Mouse (Mus musculus): ENCODE results near the gene Tmco4. TPM values are rescaled to one million over a fixed set of nuclear protein-coding genes. Genes with fewer than 3 reads are reported as not detected.

Tmco4 gene
- polyA plus RNA-seq, 1 experiment from 2014 or later: 6.3 TPM

GRCm38 (mm10) chr4:139019413-139019812, 46.7 kb downstream of the Tmco4 start:
- Histone ChIP-seq H3K27ac (ENCODE audit: low read length) (no peak overlapping the region), H3K9me3 (ENCODE audit: control insufficient read depth, low read length) (no peaks in the 10 kb centered on the region), H3K4me1 (replicated peaks; ENCODE audit: control insufficient read depth, insufficient read depth, low read length) (no peaks in the 10 kb centered on the region), H3K36me3 (ENCODE audit: control insufficient read depth, insufficient read depth, low read length) (no peaks in the 10 kb centered on the region), H3K27me3 (ENCODE audit: control insufficient read depth, insufficient read depth, low read depth, low read length) (no peaks in the 10 kb centered on the region), H3K4me3 (ENCODE audit: low read length) (no peak overlapping the region), H3K9ac (ENCODE audit: low read length) (no peak overlapping the region), H3K4me2 (ENCODE audit: low read depth, low read length) (no peak overlapping the region)
- ATAC-seq (ENCODE audit: low read depth): no peak
- WGBS: 51% methylated on average over 13 of the region's 13 CpGs

- no peaks in the 10 kb centered on the region for H3K9me3 ChIP-seq (ENCODE audit: control insufficient read depth, low read length)
- ATAC-seq (ENCODE audit: low read depth): no peak
- H3K4me3 ChIP-seq (ENCODE audit: low read length): no peak overlapping the region
- no peak overlapping the region for H3K27ac ChIP-seq (ENCODE audit: low read length)
- H3K36me3 ChIP-seq (ENCODE audit: control insufficient read depth, insufficient read depth, low read length): no peaks in the 10 kb centered on the region
- H3K4me2 ChIP-seq (ENCODE audit: low read depth, low read length): no peak overlapping the region
- no peaks in the 10 kb centered on the region for H3K4me1 ChIP-seq (replicated peaks; ENCODE audit: control insufficient read depth, insufficient read depth, low read length)
- no peaks in the 10 kb centered on the region for H3K27me3 ChIP-seq (ENCODE audit: control insufficient read depth, insufficient read depth, low read depth, low read length)
- H3K9ac ChIP-seq (ENCODE audit: low read length): no peak overlapping the region
- 64% methylated on average over 3 of the region's 3 CpGs for WGBS
Measured at GRCm38 (mm10) chr4:139020385-139020784, 47.7 kb downstream of the Tmco4 start.

GRCm38 (mm10) chr4:139024379-139024778, 51.7 kb downstream of the Tmco4 start:
- H3K4me3 ChIP-seq (ENCODE audit: low read length): no peak overlapping the region
- no peaks in the 10 kb centered on the region for H3K27me3 ChIP-seq (ENCODE audit: control insufficient read depth, insufficient read depth, low read depth, low read length)
- H3K4me2 ChIP-seq (ENCODE audit: low read depth, low read length): no peak overlapping the region
- H3K36me3 ChIP-seq (ENCODE audit: control insufficient read depth, insufficient read depth, low read length): no peaks in the 10 kb centered on the region
- ATAC-seq (ENCODE audit: low read depth): no peak
- no peaks in the 10 kb centered on the region for H3K9me3 ChIP-seq (ENCODE audit: control insufficient read depth, low read length)
- H3K27ac ChIP-seq (ENCODE audit: low read length): no peak overlapping the region
- 26% methylated on average over 2 of the region's 2 CpGs for WGBS
- no peak overlapping the region for H3K9ac ChIP-seq (ENCODE audit: low read length)
- no peaks in the 10 kb centered on the region for H3K4me1 ChIP-seq (replicated peaks; ENCODE audit: control insufficient read depth, insufficient read depth, low read length)

GRCm38 (mm10) chr4:139030675-139031074, 58.0 kb downstream of the Tmco4 start:
- WGBS: 45% methylated on average over 6 of the region's 6 CpGs
- no peak overlapping the region for H3K27ac ChIP-seq (ENCODE audit: low read length)
- no peak overlapping the region for H3K4me3 ChIP-seq (ENCODE audit: low read length)

GRCm38 (mm10) chr4:139032521-139032920, 59.8 kb downstream of the Tmco4 start:
- no peak overlapping the region for H3K4me2 ChIP-seq (ENCODE audit: low read depth, low read length)
- ATAC-seq (ENCODE audit: low read depth): no peak
- no peaks in the 10 kb centered on the region for H3K9me3 ChIP-seq (ENCODE audit: control insufficient read depth, low read length)
- H3K4me1 ChIP-seq (replicated peaks; ENCODE audit: control insufficient read depth, insufficient read depth, low read length): peaks cover under 1% of the 10 kb centered on the region; the same call in 1 of the 2 replicates
- no peak overlapping the region for H3K9ac ChIP-seq (ENCODE audit: low read length)
- no peaks in the 10 kb centered on the region for H3K36me3 ChIP-seq (ENCODE audit: control insufficient read depth, insufficient read depth, low read length)
- no peak overlapping the region for H3K4me3 ChIP-seq (ENCODE audit: low read length)
- no peaks in the 10 kb centered on the region for H3K27me3 ChIP-seq (ENCODE audit: control insufficient read depth, insufficient read depth, low read depth, low read length)
- H3K27ac ChIP-seq (ENCODE audit: low read length): no peak overlapping the region
- WGBS: 78% methylated on average over 12 of the region's 12 CpGs

More at GRCm38 (mm10) chr4:139030675-139031074, 58.0 kb downstream of the Tmco4 start:
- Histone ChIP-seq H3K4me1 (replicated peaks; ENCODE audit: control insufficient read depth, insufficient read depth, low read length) (no peaks in the 10 kb centered on the region), H3K9ac (ENCODE audit: low read length) (no peak overlapping the region), H3K9me3 (ENCODE audit: control insufficient read depth, low read length) (no peaks in the 10 kb centered on the region), H3K36me3 (ENCODE audit: control insufficient read depth, insufficient read depth, low read length) (no peaks in the 10 kb centered on the region), H3K4me2 (ENCODE audit: low read depth, low read length) (no peak overlapping the region), H3K27me3 (ENCODE audit: control insufficient read depth, insufficient read depth, low read depth, low read length) (no peaks in the 10 kb centered on the region)
- ATAC-seq (ENCODE audit: low read depth): no peak

GRCm38 (mm10) chr4:139033263-139034009, 60.7 kb downstream of the Tmco4 start:
- Histone ChIP-seq H3K27me3 (ENCODE audit: control insufficient read depth, insufficient read depth, low read depth, low read length) (no peaks in the 10 kb centered on the region), H3K36me3 (ENCODE audit: control insufficient read depth, insufficient read depth, low read length) (no peaks in the 10 kb centered on the region), H3K9me3 (ENCODE audit: control insufficient read depth, low read length) (no peaks in the 10 kb centered on the region), H3K27ac (ENCODE audit: low read length) (no peak overlapping the region), H3K4me2 (ENCODE audit: low read depth, low read length) (no peak overlapping the region), H3K9ac (ENCODE audit: low read length) (no peak overlapping the region), H3K4me3 (ENCODE audit: low read length) (no peak overlapping the region), H3K4me1 (replicated peaks; ENCODE audit: control insufficient read depth, insufficient read depth, low read length) (peaks cover 10% of the 10 kb centered on the region)
- WGBS: 77% methylated on average over 11 of the region's 11 CpGs
- no peak for ATAC-seq (ENCODE audit: low read depth)

GRCm38 (mm10) chr4:139034010-139034367, 61.3 kb downstream of the Tmco4 start:
- Histone ChIP-seq H3K27me3 (ENCODE audit: control insufficient read depth, insufficient read depth, low read depth, low read length) (no peaks in the 10 kb centered on the region), H3K27ac (ENCODE audit: low read length) (no peak overlapping the region), H3K4me2 (ENCODE audit: low read depth, low read length) (no peak overlapping the region), H3K9me3 (ENCODE audit: control insufficient read depth, low read length) (no peaks in the 10 kb centered on the region), H3K4me3 (ENCODE audit: low read length) (no peak overlapping the region), H3K4me1 (replicated peaks; ENCODE audit: control insufficient read depth, insufficient read depth, low read length) (peaks cover 10% of the 10 kb centered on the region), H3K36me3 (ENCODE audit: control insufficient read depth, insufficient read depth, low read length) (no peaks in the 10 kb centered on the region), H3K9ac (ENCODE audit: low read length) (no peak overlapping the region)
- no peak for ATAC-seq (ENCODE audit: low read depth)
- WGBS: 69% methylated on average over 8 of the region's 8 CpGs

- Histone ChIP-seq H3K4me3 (ENCODE audit: low read length) (no peak overlapping the region), H3K4me2 (ENCODE audit: low read depth, low read length) (no peak overlapping the region), H3K27ac (ENCODE audit: low read length) (no peak overlapping the region), H3K9me3 (ENCODE audit: control insufficient read depth, low read length) (no peaks in the 10 kb centered on the region), H3K36me3 (ENCODE audit: control insufficient read depth, insufficient read depth, low read length) (no peaks in the 10 kb centered on the region), H3K27me3 (ENCODE audit: control insufficient read depth, insufficient read depth, low read depth, low read length) (peaks cover under 1% of the 10 kb centered on the region; the same call in 1 of the 2 replicates), H3K9ac (ENCODE audit: low read length) (no peak overlapping the region), H3K4me1 (replicated peaks; ENCODE audit: control insufficient read depth, insufficient read depth, low read length) (peaks cover 10% of the 10 kb centered on the region)
- WGBS: 40% methylated on average over 4 of the region's 4 CpGs
- ATAC-seq (ENCODE audit: low read depth): no peak
Measured at GRCm38 (mm10) chr4:139034540-139034939, 61.9 kb downstream of the Tmco4 start.

- peaks cover 10% of the 10 kb centered on the region for H3K4me1 ChIP-seq (replicated peaks; ENCODE audit: control insufficient read depth, insufficient read depth, low read length)
- no peak overlapping the region for H3K9ac ChIP-seq (ENCODE audit: low read length)
- H3K4me2 ChIP-seq (ENCODE audit: low read depth, low read length): no peak overlapping the region
- no peak overlapping the region for H3K4me3 ChIP-seq (ENCODE audit: low read length)
- H3K27me3 ChIP-seq (ENCODE audit: control insufficient read depth, insufficient read depth, low read depth, low read length): peaks cover 5% of the 10 kb centered on the region; the same call in 1 of the 2 replicates
- 82% methylated on average over 3 of the region's 3 CpGs for WGBS
- no peak overlapping the region for H3K27ac ChIP-seq (ENCODE audit: low read length)
- ATAC-seq (ENCODE audit: low read depth): no peak
- no peaks in the 10 kb centered on the region for H3K9me3 ChIP-seq (ENCODE audit: control insufficient read depth, low read length)
- H3K36me3 ChIP-seq (ENCODE audit: control insufficient read depth, insufficient read depth, low read length): no peaks in the 10 kb centered on the region
Measured at GRCm38 (mm10) chr4:139034942-139035341, 62.3 kb downstream of the Tmco4 start.
